Mouse (Mus musculus) mammary gland, adult 2 months (tissue): Measurements from ENCODE around the gene Nexn. TPM values are rescaled to one million over a fixed set of nuclear protein-coding genes. Genes with fewer than 3 reads are reported as not detected.

Experiments
- polyA plus RNA-seq: library from polyadenylated mRNA; depleted of rRNA; stranded (reverse); fragments of >200 nt; gene quantifications from 2 replicates; pipeline ENCODE4 v1.2.3, GENCODE M21; 2012; ENCODE audit warnings: low replicate concordance; rRNA removed

Nexn gene
- polyA plus RNA-seq: 0.59 TPM in 1 of 2 replicates, not detected in the other

GRCm38 (mm10) chr3:152266036-152266421 is at the start of gene Nexn:
Gene Nexn, minus strand, starts transcription at chr3:152266350.

GRCm38 (mm10) chr3:152209967-152210634 is 56.0 kb downstream of the Nexn start, which contains the start of the genes Dnajb4 and Fubp1:
Gene Dnajb4, minus strand, starts transcription at chr3:152210302.
Gene Fubp1, plus strand, starts transcription at chr3:152210422.

Other genes starting within 250 kb of the Nexn start
- gene Gipc2, start 100.1 kb downstream of the Nexn start, polyA plus RNA-seq: 18.0 and 23.6 TPM in 2 replicates
- gene Dnajb4, start 56.0 kb downstream of the Nexn start, polyA plus RNA-seq: 4.3 and 11.0 TPM in 2 replicates
- 58.2 and 75.3 TPM in 2 replicates for gene Fubp1, start 55.9 kb downstream of the Nexn start, polyA plus RNA-seq
- gene Miga1, start 74.1 kb upstream of the Nexn start, polyA plus RNA-seq: 3.0 and 4.6 TPM in 2 replicates
- 5.6 and 16.9 TPM in 2 replicates for gene Usp33, start 80.1 kb upstream of the Nexn start, polyA plus RNA-seq
- 15.2 and 27.8 TPM in 2 replicates for gene Zzz3, start 129.1 kb upstream of the Nexn start, polyA plus RNA-seq